Mouse (Mus musculus): Measurements from ENCODE around the gene Kbtbd13.
"Not testable (repeated sequence)": the region's sequence is repeated elsewhere in the genome, so short reads cannot be mapped to it uniquely, and the experiment has no call there.

The Kbtbd13 gene

DNA sequence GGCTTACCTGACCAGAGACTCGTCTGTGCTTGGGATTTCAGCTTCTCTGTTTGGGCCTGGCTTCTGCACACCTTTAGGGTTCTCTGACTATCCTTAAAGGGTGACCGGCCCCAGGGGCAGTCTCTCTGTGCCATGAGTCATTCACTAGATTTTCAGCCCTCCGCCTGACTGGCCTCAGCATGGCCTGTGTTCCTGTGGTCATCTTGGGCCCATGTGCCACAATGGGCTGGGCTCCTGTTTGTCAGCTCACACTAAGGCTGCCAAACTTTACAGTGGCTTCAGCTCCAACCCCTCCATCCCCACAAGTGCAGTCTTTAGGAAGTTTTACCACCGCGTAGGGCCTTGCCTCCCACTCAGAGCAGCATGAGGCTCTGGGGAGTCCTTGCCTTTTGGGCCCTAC, 38.2 kb downstream of the Kbtbd13 start:
- DNase-seq (ENCODE audit: low read depth, low spot score): no peak

- peak; percentile 27 for DNase-seq (ENCODE audit: low read depth, low spot score)
Measured at GRCm38 (mm10) chr9:65347112-65347850, 44.2 kb downstream of the Kbtbd13 start.

- DNase-seq (ENCODE audit: low read depth, low spot score): no peak
Measured at GRCm38 (mm10) chr9:65346476-65347111, 44.9 kb downstream of the Kbtbd13 start.

- peak; percentile 98 for DNase-seq (ENCODE audit: low read depth, low spot score)
Measured at GRCm38 (mm10) chr9:65345854-65346475, 45.5 kb downstream of the Kbtbd13 start, which contains the start of gene Pdcd7. Pdcd7 (plus strand) TSS chr9:65346104.

DNA sequence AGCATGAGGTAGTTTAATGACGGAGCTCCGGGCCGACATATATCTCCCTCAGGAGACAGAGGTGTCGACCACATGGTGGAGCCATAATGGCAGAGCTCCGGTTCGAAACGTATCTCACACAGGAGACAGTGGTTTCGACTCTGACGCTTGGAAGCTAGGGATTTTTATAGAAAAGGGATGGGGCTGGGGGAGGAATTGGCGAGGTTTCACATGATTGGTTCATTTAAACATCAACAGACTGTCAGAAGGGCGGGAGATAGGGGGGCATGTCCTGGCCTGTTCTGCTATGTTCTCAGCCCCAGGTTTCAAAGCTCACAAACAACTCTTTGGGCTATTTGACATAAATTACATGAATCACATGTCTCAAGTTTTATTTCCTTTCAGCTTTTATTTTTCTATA, 46.0 kb downstream of the Kbtbd13 start:
- not testable (repeated sequence) for DNase-seq (ENCODE audit: low read depth, low spot score)

DNA sequence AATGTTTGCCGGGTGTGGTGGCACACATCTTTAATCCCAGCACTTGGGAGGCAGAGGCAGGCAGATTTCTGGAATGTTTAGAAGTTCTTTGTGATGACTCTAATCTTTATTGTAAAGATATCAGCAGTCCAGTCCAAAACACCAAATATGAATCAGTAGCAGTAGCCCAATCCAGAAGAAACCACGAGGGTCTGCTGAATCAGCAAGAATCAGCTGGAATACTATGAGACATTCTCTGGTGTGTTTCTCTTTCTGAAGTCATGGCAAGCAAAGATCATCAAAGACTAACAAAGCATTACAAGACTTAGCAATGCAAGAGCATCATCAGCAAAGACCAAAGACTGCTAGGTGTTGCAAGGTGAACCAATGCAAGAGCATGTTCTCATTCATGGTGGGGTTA, 51.0 kb downstream of the Kbtbd13 start:
- DNase-seq (ENCODE audit: low read depth, low spot score): no peak

DNA sequence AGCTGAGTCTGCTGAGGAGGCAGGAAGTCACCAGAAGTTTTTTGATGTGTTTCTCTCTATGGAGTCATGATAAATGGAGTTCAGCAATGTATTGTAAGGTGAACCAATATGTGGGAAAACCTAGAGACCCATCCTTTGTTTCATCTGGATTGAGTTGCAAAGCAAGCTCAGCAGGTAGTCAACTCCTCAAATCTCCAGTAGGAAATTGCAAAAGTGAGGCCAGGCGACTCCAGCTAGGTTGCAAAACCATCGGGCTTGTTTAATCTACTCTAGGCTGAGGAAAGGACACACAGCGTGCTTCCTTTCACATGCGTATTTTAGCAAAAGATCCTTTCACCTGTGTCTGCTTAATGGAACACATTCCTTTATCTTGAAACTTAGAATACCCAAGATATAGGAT, 52.3 kb downstream of the Kbtbd13 start:
- DNase-seq (ENCODE audit: low read depth, low spot score): no peak
